Comparison of ENCODE assay signal across 9 mouse cellular contexts in genomic region chr6:72415181-72415580, GRCm38 (mm10). TPM values are rescaled to one million over a fixed set of nuclear protein-coding genes. Genes with fewer than 3 reads are reported as not detected.
DNase-seq lines count a peak whose midpoint lies in the region; ATAC-seq and TF ChIP-seq lines count a peak whose summit lies in the region.
"Had no signal": no experiment of that assay in that cellular context is flagged by ENCODE, and none has a peak within 500 bp of the region (broad histone marks: within the 10 kb centered on the region; RNA-seq: fewer than 3 reads in every experiment).

No protein-coding gene starts in this region.

- WGBS in heart, embryonic 11.5 days (ENCODE audit: insufficient replicate concordance): 79% methylated on average over 5 of the region's 5 CpGs
- WGBS in hindbrain, embryonic 10.5 days: 85% methylated on average over 5 of the region's 5 CpGs
- WGBS in liver, postnatal 0 days (ENCODE audit: insufficient replicate concordance): 70% methylated on average over 5 of the region's 5 CpGs

- peak overlapping the region; percentile 80 for H3K4me3 ChIP-seq in heart, embryonic 11.5 days (ENCODE audit: low read depth, low read length)
- H3K4me3 ChIP-seq in hindbrain, embryonic 10.5 days: peak overlapping the region; percentile 80
- H3K4me3 ChIP-seq in liver, postnatal 0 days (ENCODE audit: low read depth, low read length): peak overlapping the region; percentile 72

- H3K27me3 ChIP-seq in heart, embryonic 11.5 days (ENCODE audit: control insufficient read depth, insufficient read depth, low read length): no peaks in the 10 kb centered on the region
- H3K27me3 ChIP-seq in hindbrain, embryonic 10.5 days (ENCODE audit: insufficient read depth, poor library complexity, severe bottlenecking): no peaks in the 10 kb centered on the region
- no peaks in the 10 kb centered on the region for H3K27me3 ChIP-seq in liver, postnatal 0 days (ENCODE audit: insufficient read depth, low read length)

- H3K27ac ChIP-seq in heart, embryonic 11.5 days (ENCODE audit: low read depth, low read length): no peak overlapping the region
- no peak overlapping the region for H3K27ac ChIP-seq in hindbrain, embryonic 10.5 days
- H3K27ac ChIP-seq in liver, postnatal 0 days (ENCODE audit: low read depth): peak overlapping the region; percentile 46

- no peak for DNase-seq in heart, postnatal 36 days
- peak; percentile 53 for DNase-seq in ES-CJ7 (ENCODE audit: low read depth, low spot score)
- no peak for DNase-seq in hindbrain, embryonic 10.5 days (ENCODE audit: low spot score)
- no peak for DNase-seq in liver, postnatal 0 days
- DNase-seq in frontal cortex, postnatal 25 days (ENCODE audit: low spot score in 2 of 2): no peak
- DNase-seq in embryo, embryonic 10 days (ENCODE audit: low spot score): no peak
- DNase-seq in left cerebral cortex, adult 9 months (ENCODE audit: low spot score in 2 of 2): no peak
- DNase-seq: thymus, adult 2 months had no signal

- peak overlapping the region; percentile 83 for H3K4me2 ChIP-seq in heart, embryonic 11.5 days
- peak overlapping the region; percentile 92 for H3K4me2 ChIP-seq in liver, postnatal 0 days (ENCODE audit: low read depth, low read length)

- H3K9me3 ChIP-seq in heart, embryonic 11.5 days (replicated peaks; ENCODE audit: control insufficient read depth, low read length): no peaks in the 10 kb centered on the region
- no peaks in the 10 kb centered on the region for H3K9me3 ChIP-seq in hindbrain, embryonic 10.5 days
- H3K9me3 ChIP-seq in liver, postnatal 0 days (ENCODE audit: low read length): no peaks in the 10 kb centered on the region

- TF ChIP-seq CTCF in liver, postnatal 0 days (IDR thresholded peaks at IDR 0.05; ENCODE audit: low read depth): peak; percentile 32; the same call in 1 of the 2 replicates

- no peak for TF ChIP-seq EP300 in liver, postnatal 0 days (IDR thresholded peaks at IDR 0.05; ENCODE audit: low read depth)

- H3K36me3 ChIP-seq in heart, embryonic 11.5 days (ENCODE audit: control insufficient read depth, insufficient read depth, low read length): peaks cover 3% of the 10 kb centered on the region
- H3K36me3 ChIP-seq in hindbrain, embryonic 10.5 days: peaks cover 27% of the 10 kb centered on the region
- H3K36me3 ChIP-seq in liver, postnatal 0 days (replicated peaks; ENCODE audit: insufficient read depth, low read length): peaks cover 16% of the 10 kb centered on the region

- H3K9ac ChIP-seq in heart, embryonic 11.5 days (ENCODE audit: low read depth, low read length): peak overlapping the region; percentile 86; the same call in 1 of the 2 replicates
- H3K9ac ChIP-seq in liver, postnatal 0 days (replicated peaks): peak overlapping the region; percentile 76; the same call in 1 of the 2 replicates

- peaks cover 14% of the 10 kb centered on the region for H3K4me1 ChIP-seq in heart, embryonic 11.5 days (ENCODE audit: control insufficient read depth, insufficient read depth, low read length)
- peaks cover 16% of the 10 kb centered on the region for H3K4me1 ChIP-seq in hindbrain, embryonic 10.5 days (replicated peaks)
- peaks cover 26% of the 10 kb centered on the region for H3K4me1 ChIP-seq in liver, postnatal 0 days (ENCODE audit: insufficient read depth)

- intact Hi-C loops in heart, postnatal 36 days (cut with DNase I): no loop called here

- no peak for ATAC-seq in heart, embryonic 11.5 days (replicated peaks; ENCODE audit: insufficient number of reproducible peaks, low FRiP score, low TSS enrichment)
- no peak for ATAC-seq in liver, postnatal 0 days

RNA-seq across cellular contexts. Expression of gene Ggcx, which starts 1.1 kb away (rescaled TPM):
- 23.9 and 27.1 TPM in 2 replicates for polyA plus RNA-seq in heart, embryonic 11.5 days (2014; fragmentation: Nextera tagmentation; extraction: Ambion mirVana)
- total RNA-seq in heart, postnatal 36 days (2021): 10 to 100 TPM; 31.1 to 31.7 TPM
- 18.5 and 19.6 TPM in 2 replicates for polyA plus RNA-seq in hindbrain, embryonic 10.5 days (2016; fragmentation: Nextera tagmentation; extraction: Ambion mirVana)
- 16.2 and 20.7 TPM in 2 replicates for polyA plus RNA-seq in liver, postnatal 0 days (2015; fragmentation: Nextera tagmentation; extraction: Ambion mirVana)

RNA-seq across cellular contexts. Expression of gene Mat2a, which starts 24.2 kb away (rescaled TPM):
- polyA plus RNA-seq in heart, embryonic 11.5 days (2014; fragmentation: Nextera tagmentation; extraction: Ambion mirVana): 321 and 349 TPM in 2 replicates
- 100 to 1,000 TPM in 1 of 2 experiments, 10 to 100 TPM in 1; 81.3 to 164 TPM for total RNA-seq in heart, postnatal 36 days (2021)
- polyA plus RNA-seq in hindbrain, embryonic 10.5 days (2016; fragmentation: Nextera tagmentation; extraction: Ambion mirVana): 320 and 408 TPM in 2 replicates
- polyA plus RNA-seq in liver, postnatal 0 days (2015; fragmentation: Nextera tagmentation; extraction: Ambion mirVana): 111 and 138 TPM in 2 replicates

RNA-seq across cellular contexts. Expression of gene Vamp8, which starts 24.7 kb away (rescaled TPM):
- 137 and 142 TPM in 2 replicates for polyA plus RNA-seq in heart, embryonic 11.5 days (2014; fragmentation: Nextera tagmentation; extraction: Ambion mirVana)
- total RNA-seq in heart, postnatal 36 days (2021): 10 to 100 TPM; 75.7 to 81.5 TPM
- polyA plus RNA-seq in hindbrain, embryonic 10.5 days (2016; fragmentation: Nextera tagmentation; extraction: Ambion mirVana): 40.7 and 43.5 TPM in 2 replicates
- 263 and 277 TPM in 2 replicates for polyA plus RNA-seq in liver, postnatal 0 days (2015; fragmentation: Nextera tagmentation; extraction: Ambion mirVana)

RNA-seq across cellular contexts. Expression of gene Vamp5, which starts 34.9 kb away (rescaled TPM):
- polyA plus RNA-seq in heart, embryonic 11.5 days (2014; fragmentation: Nextera tagmentation; extraction: Ambion mirVana): 55.3 and 59.2 TPM in 2 replicates
- total RNA-seq in heart, postnatal 36 days (2021): 10 to 100 TPM; 67.4 to 72.6 TPM
- 13.6 and 15.8 TPM in 2 replicates for polyA plus RNA-seq in hindbrain, embryonic 10.5 days (2016; fragmentation: Nextera tagmentation; extraction: Ambion mirVana)
- 50.8 and 53.1 TPM in 2 replicates for polyA plus RNA-seq in liver, postnatal 0 days (2015; fragmentation: Nextera tagmentation; extraction: Ambion mirVana)

RNA-seq across cellular contexts. Expression of gene Rnf181, which starts 48.4 kb away (rescaled TPM):
- 95.4 and 107 TPM in 2 replicates for polyA plus RNA-seq in heart, embryonic 11.5 days (2014; fragmentation: Nextera tagmentation; extraction: Ambion mirVana)
- 10 to 100 TPM; 42.8 to 47.6 TPM for total RNA-seq in heart, postnatal 36 days (2021)
- polyA plus RNA-seq in hindbrain, embryonic 10.5 days (2016; fragmentation: Nextera tagmentation; extraction: Ambion mirVana): 110 and 114 TPM in 2 replicates
- 61.0 and 63.2 TPM in 2 replicates for polyA plus RNA-seq in liver, postnatal 0 days (2015; fragmentation: Nextera tagmentation; extraction: Ambion mirVana)
